Comparison of ENCODE assay signal across 8 mouse cellular contexts in the genomic region with DNA sequence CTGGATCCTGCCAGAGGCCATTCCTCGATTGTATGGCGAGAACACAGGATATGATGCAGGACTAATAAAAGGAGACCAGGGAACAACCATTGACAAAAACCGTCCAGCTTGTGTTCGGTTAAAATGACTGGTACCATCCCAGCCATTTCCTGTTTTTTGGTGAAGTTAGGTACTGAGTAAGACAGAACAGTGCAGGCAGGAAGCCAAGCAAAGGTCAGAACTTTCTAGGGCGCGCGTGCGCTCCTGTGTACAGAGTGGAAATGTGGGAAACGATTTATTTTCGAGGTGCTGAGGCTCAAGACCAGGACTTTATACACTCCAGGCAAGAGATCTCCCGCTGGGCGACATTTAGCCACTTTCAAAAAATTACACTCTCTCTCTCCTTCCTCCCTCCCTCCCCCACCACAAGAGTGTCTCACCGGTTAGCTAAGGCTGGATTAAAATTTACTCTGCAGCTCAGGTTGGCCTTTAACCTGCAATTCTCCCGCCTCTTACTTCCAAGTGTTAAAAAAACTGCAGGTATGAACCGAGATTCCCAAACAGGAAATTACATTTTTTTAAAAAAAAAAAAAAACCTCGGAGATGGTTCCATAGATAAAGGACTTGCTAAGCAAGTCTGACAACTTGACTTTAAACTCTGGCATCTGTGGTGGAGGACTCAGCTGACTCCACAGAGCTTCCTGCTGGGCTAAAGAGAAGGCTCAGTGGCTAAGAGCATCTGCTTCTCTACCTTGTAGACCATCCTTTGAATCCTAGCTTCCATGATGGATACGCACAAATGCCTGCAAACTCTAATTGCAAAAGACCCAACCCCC. TPM values are rescaled to one million over a fixed set of nuclear protein-coding genes. Genes with fewer than 3 reads are reported as not detected.
A peak's percentile ranks its signal among the peaks of the same experiment; 100 is the strongest.
DNase-seq lines count a peak whose midpoint lies in the region; ATAC-seq lines count a peak whose summit lies in the region.

No protein-coding gene starts in this region.

- H3K36me3 ChIP-seq in lung, embryonic 16.5 days (ENCODE audit: control insufficient read depth, insufficient read depth, low read length) = peaks cover 9% of the 10 kb centered on the region

- WGBS in lung, embryonic 16.5 days = 45% methylated on average over 17 of the region's 17 CpGs

- no peak overlapping the region for H3K4me3 ChIP-seq in lung, embryonic 16.5 days (ENCODE audit: low read length)

- no peaks in the 10 kb centered on the region for H3K27me3 ChIP-seq in lung, embryonic 16.5 days (ENCODE audit: control insufficient read depth, insufficient read depth, low read depth, low read length)

- no peaks in the 10 kb centered on the region for H3K9me3 ChIP-seq in lung, embryonic 16.5 days (ENCODE audit: control insufficient read depth, low read length)

- H3K9ac ChIP-seq in lung, embryonic 16.5 days (ENCODE audit: low read length) = no peak overlapping the region

- H3K4me2 ChIP-seq in lung, embryonic 16.5 days (ENCODE audit: low read depth, low read length) = no peak overlapping the region

- peak; percentile 53 to 55 for DNase-seq in spleen, postnatal 36 days (ENCODE audit: low spot score in 2 of 2)
- no peak for DNase-seq in spleen, postnatal 14 days (ENCODE audit: low spot score in 2 of 2)
- DNase-seq in thymus, postnatal 4 days = peak; percentile 59
- no peak for DNase-seq in urinary bladder, postnatal 4 days (ENCODE audit: low spot score in 2 of 2)
- no peak for DNase-seq in retina, embryonic 14.5 days (ENCODE audit: low spot score)

- ATAC-seq in hematopoietic stem cell, adult 5-6 weeks (replicated peaks in 1 of 2; ENCODE audit: insufficient read depth in 1 of 2, low FRiP score in 2 of 2, low TSS enrichment in 1 of 2, low read depth in 1 of 2, poor library complexity in 2 of 2, severe bottlenecking in 2 of 2) = peak; percentile 46 to 60
- peak; percentile 36; the same call in 1 of the 2 replicates for ATAC-seq in lung, embryonic 16.5 days (ENCODE audit: low read depth)
- no peak for ATAC-seq in cerebellum, adult (ENCODE audit: insufficient number of reproducible peaks, low FRiP score, low TSS enrichment)

- peaks cover 6% of the 10 kb centered on the region for H3K4me1 ChIP-seq in lung, embryonic 16.5 days (replicated peaks; ENCODE audit: control insufficient read depth, insufficient read depth, low read length)

- peak overlapping the region; percentile 67 for H3K27ac ChIP-seq in lung, embryonic 16.5 days (ENCODE audit: low read length)

RNA-seq across cellular contexts. Expression of gene Pak2, which starts 8.7 kb away (rescaled TPM):
- total RNA-seq in hematopoietic stem cell, adult 5-6 weeks (2017) = 69.2 and 72.4 TPM in 2 replicates
- polyA plus RNA-seq in lung, embryonic 16.5 days (2015; fragmentation: Nextera tagmentation; extraction: Ambion mirVana) = 33.1 and 36.5 TPM in 2 replicates

RNA-seq across cellular contexts. Expression of gene Pigx, which starts 11.7 kb away (rescaled TPM):
- 60.6 and 94.2 TPM in 2 replicates for total RNA-seq in hematopoietic stem cell, adult 5-6 weeks (2017)
- polyA plus RNA-seq in lung, embryonic 16.5 days (2015; fragmentation: Nextera tagmentation; extraction: Ambion mirVana) = 84.6 and 85.1 TPM in 2 replicates

RNA-seq across cellular contexts. Expression of gene Cep19, which starts 11.8 kb away (rescaled TPM):
- 46.1 and 72.0 TPM in 2 replicates for total RNA-seq in hematopoietic stem cell, adult 5-6 weeks (2017)
- 31.7 and 31.9 TPM in 2 replicates for polyA plus RNA-seq in lung, embryonic 16.5 days (2015; fragmentation: Nextera tagmentation; extraction: Ambion mirVana)

Comparison
In these comparisons a context has a peak if more than half of its experiments do, and no peak if none do; other contexts are left out.
1. DNase-seq: peak in spleen, postnatal 36 days (2 of 2) and thymus, postnatal 4 days (single experiment); none in spleen, postnatal 14 days (0 of 2), urinary bladder, postnatal 4 days (0 of 2) and retina, embryonic 14.5 days (single experiment).